Mouse (Mus musculus): Measurements from ENCODE around the gene Prss57.

DNA sequence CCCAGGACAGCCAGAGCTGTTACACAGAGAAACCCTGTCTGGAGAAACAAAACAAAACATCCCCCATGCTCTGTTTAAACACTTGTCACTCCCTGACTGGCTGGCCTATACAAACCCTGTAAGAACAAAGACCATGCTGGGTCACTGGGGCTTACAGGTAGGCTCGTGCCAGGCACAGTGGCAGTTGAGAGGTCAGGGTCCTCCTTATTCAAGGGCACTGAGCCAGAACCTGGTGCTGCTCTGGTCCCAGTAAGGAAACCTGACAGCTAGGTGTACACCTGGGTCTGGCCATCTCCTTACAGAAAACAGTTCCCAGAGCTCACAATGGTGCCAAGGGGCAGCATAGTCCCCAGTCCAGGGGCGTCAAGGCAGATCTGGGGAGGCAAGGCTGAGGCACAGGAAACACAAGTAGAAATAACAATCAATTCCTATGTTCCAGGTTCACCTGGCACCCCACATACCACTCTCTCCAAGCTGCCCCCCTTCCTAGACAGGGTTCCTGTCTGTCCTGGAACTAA is 25.5 kb downstream of the Prss57 start:
- no peak for TF ChIP-seq CTCF (IDR thresholded peaks at IDR 0.05; ENCODE audit: low read depth)
- no peak for TF ChIP-seq EP300 (IDR thresholded peaks at IDR 0.05; ENCODE audit: low read depth)
